Mouse (Mus musculus) spleen, postnatal 14 days (tissue): Measurements from ENCODE around the gene Gm39115.

ENCODE experiments used
- DNase-seq, 2 experiments: peaks; one replicate each; pipeline ENCODE4 v3.0.0; 2021 to 2022; ENCODE audit warnings: low spot score in 2 of 2

The Gm39115 gene

GRCm38 (mm10) chr7:142095183-142095931 lies 40.5 kb downstream of the Gm39115 start, which contains the start of gene Dusp8:
Gene Dusp8 (minus strand): TSS chr7:142095843.
- peak; percentile 78 to 86 for DNase-seq

GRCm38 (mm10) chr7:142094301-142095143 lies 41.3 kb downstream of the Gm39115 start:
- no peak for DNase-seq

GRCm38 (mm10) chr7:142093696-142094240 lies 42.1 kb downstream of the Gm39115 start:
- no peak for DNase-seq

GRCm38 (mm10) chr7:142092991-142093390 lies 42.8 kb downstream of the Gm39115 start:
- DNase-seq = no peak

- DNase-seq = no peak
Measured at GRCm38 (mm10) chr7:142091848-142092247, 44.0 kb downstream of the Gm39115 start.

- no peak for DNase-seq
Measured at GRCm38 (mm10) chr7:142089648-142090447, 46.0 kb downstream of the Gm39115 start.

GRCm38 (mm10) chr7:142088886-142089285 lies 46.9 kb downstream of the Gm39115 start:
- no peak for DNase-seq

- DNase-seq = no peak
Measured at GRCm38 (mm10) chr7:142087069-142087652, 48.7 kb downstream of the Gm39115 start.

GRCm38 (mm10) chr7:142086159-142086905 lies 49.5 kb downstream of the Gm39115 start:
- no peak for DNase-seq
